Mouse (Mus musculus): ENCODE data around the gene Kif1b. TPM values are rescaled to one million over a fixed set of nuclear protein-coding genes. Genes with fewer than 3 reads are reported as not detected.

Gene Kif1b
- total and polyA plus RNA-seq, 3 experiments = 8.8 to 20.2 (median 16.3) TPM

DNA sequence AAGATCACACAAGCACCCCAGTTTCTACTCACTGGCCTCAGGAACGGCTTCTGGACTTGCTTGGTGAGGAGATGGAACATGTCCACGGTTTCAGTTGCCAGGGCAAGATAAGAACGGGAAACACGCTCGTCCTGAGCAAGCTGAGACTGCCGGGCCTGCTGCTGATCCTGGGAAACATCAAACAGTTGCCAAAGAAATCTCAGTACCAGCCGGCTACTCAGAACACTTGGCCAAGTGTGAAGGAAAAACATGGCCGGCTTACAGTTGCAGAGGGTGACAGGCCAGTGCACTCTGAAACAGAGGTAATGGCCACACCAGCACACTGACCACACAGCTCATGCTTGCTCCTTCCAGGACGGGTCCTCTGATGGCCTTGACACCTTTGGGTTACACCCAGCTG, 29.9 kb upstream of the Kif1b start:
- Histone ChIP-seq H3K36me3 (ENCODE audit: control insufficient read depth in 1 of 2, insufficient read depth in 2 of 2, low read length in 2 of 2) (peaks cover 4 to 8% of the 10 kb centered on the region in 2 experiments), H3K79me2 (ENCODE audit: control insufficient read depth, insufficient read depth, low read length, poor library complexity) (no peaks in the 10 kb centered on the region), H3K27ac (ENCODE audit: control insufficient read depth, low read depth, low read length) (no peak overlapping the region), H3K9me3 (replicated peaks; ENCODE audit: insufficient read depth, low read length) (no peaks in the 10 kb centered on the region), H3K9ac (ENCODE audit: control insufficient read depth, low read depth, low read length, poor library complexity, severe bottlenecking) (no peak overlapping the region), H3K4me1 (ENCODE audit: control insufficient read depth in 1 of 2, insufficient read depth in 2 of 2, low read length in 2 of 2) (peaks cover 8 to 11% of the 10 kb centered on the region in 2 experiments), H3K4me3 (ENCODE audit: control insufficient read depth in 1 of 2, insufficient read depth in 1 of 2, low read depth in 2 of 2, low read length in 2 of 2) (no peak overlapping the region), H3K27me3 (ENCODE audit: control insufficient read depth in 1 of 2, insufficient read depth in 2 of 2, low read length in 2 of 2) (no peaks in the 10 kb centered on the region)
- TF ChIP-seq TAL1 (IDR thresholded peaks at IDR 0.05; ENCODE audit: low read length) (no peak), MXI1 (IDR thresholded peaks at IDR 0.05; ENCODE audit: low read depth, low read length) (no peak)
- DNase-seq (ENCODE audit: low read depth, low spot score) = no peak

DNA sequence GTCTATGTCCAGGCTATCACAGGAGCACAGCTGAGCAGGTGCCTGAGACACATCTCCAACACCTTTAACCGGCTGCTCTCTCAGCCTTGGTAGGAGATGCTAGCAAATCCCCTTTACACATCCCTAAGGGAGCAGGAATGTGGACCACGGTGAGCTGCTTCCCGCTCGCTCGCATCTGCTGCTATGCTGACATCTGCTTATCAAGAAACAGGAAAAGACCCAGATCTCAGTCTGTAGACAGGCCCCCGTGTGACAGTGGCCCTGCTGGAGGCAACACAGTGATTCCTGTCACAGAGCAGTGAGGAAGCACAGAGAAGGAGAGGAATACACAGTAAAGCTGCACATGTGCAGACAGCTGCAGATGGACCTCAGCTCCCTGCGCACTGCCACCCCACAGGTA, 28.8 kb upstream of the Kif1b start:
- TF ChIP-seq BHLHE40 (IDR thresholded peaks at IDR 0.05; ENCODE audit: borderline replicate concordance, low read depth, low read length) (no peak), ZKSCAN1 (IDR thresholded peaks at IDR 0.05; ENCODE audit: low read depth, low read length) (no peak), MYB (IDR thresholded peaks at IDR 0.05; ENCODE audit: low read depth, low read length) (no peak), CTCF (IDR thresholded peaks at IDR 0.05 in 2 of 3, conservative IDR thresholded peaks at IDR 0.05 in 1 of 3; ENCODE audit: control insufficient read depth in 1 of 3, insufficient read depth in 1 of 3, low read depth in 2 of 3, low read length in 3 of 3, poor library complexity in 1 of 3, severe bottlenecking in 1 of 3) (no peak), KAT2A (conservative IDR thresholded peaks at IDR 0.05; ENCODE audit: low read depth, low read length) (no peak), CHD2 (IDR thresholded peaks at IDR 0.05; ENCODE audit: low read length) (no peak), JUND (IDR thresholded peaks at IDR 0.05; ENCODE audit: low read depth, low read length) (no peak), MAX (IDR thresholded peaks at IDR 0.05; ENCODE audit: low read length) (no peak), MAFK (IDR thresholded peaks at IDR 0.05; ENCODE audit: borderline replicate concordance, low read depth, low read length) (no peak), ZNF384 (IDR thresholded peaks at IDR 0.05; ENCODE audit: low read depth, low read length) (no peak), UBTF (IDR thresholded peaks at IDR 0.05; ENCODE audit: borderline replicate concordance, insufficient read depth, low read depth, low read length) (no peak)
- H3K36me3 ChIP-seq (ENCODE audit: control insufficient read depth in 1 of 2, insufficient read depth in 2 of 2, low read length in 2 of 2) = peaks cover 2 to 8% of the 10 kb centered on the region in 2 experiments

DNA sequence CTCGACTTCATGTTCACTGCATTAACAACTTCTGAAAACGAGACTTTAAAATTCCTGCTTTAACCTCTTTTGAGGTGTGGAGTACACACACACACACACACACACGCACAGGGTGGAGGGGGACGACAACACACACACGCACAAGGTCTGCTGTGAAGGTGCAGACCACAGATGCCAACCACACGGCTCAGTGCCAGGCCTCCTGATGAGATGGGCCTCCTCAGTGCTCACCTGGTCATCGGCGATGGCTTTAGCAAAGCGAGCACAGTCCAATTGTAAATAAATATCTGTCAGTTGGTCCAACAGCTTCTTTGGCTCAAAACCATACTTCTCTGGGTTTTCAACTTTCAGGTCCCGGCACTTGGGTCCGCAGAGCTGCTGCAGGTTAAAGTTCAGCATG, 27.4 kb upstream of the Kif1b start:
- H3K36me3 ChIP-seq (ENCODE audit: control insufficient read depth in 1 of 2, insufficient read depth in 2 of 2, low read length in 2 of 2) = peaks cover 2 to 3% of the 10 kb centered on the region in 2 experiments

More for the DNA sequence above, 28.8 kb upstream of the Kif1b start:
- no peak for DNase-seq (ENCODE audit: low read depth, low spot score)
- Histone ChIP-seq H3K9me3 (replicated peaks; ENCODE audit: insufficient read depth, low read length) (no peaks in the 10 kb centered on the region), H3K9ac (ENCODE audit: control insufficient read depth, low read depth, low read length, poor library complexity, severe bottlenecking) (no peak overlapping the region), H3K4me1 (ENCODE audit: control insufficient read depth in 1 of 2, insufficient read depth in 2 of 2, low read length in 2 of 2) (peaks cover 8 to 11% of the 10 kb centered on the region in 2 experiments), H3K4me3 (ENCODE audit: control insufficient read depth in 1 of 2, insufficient read depth in 1 of 2, low read depth in 2 of 2, low read length in 2 of 2) (no peak overlapping the region), H3K27ac (ENCODE audit: control insufficient read depth, low read depth, low read length) (no peak overlapping the region), H3K79me2 (ENCODE audit: control insufficient read depth, insufficient read depth, low read length, poor library complexity) (no peaks in the 10 kb centered on the region), H3K27me3 (ENCODE audit: control insufficient read depth in 1 of 2, insufficient read depth in 2 of 2, low read length in 2 of 2) (no peaks in the 10 kb centered on the region)

More for the DNA sequence above, 27.4 kb upstream of the Kif1b start:
- H3K4me1 ChIP-seq (ENCODE audit: control insufficient read depth in 1 of 2, insufficient read depth in 2 of 2, low read length in 2 of 2) = peaks cover 0 to 3% of the 10 kb centered on the region in 2 experiments; a peak in 3 of 4 replicates
- H3K27me3 ChIP-seq (ENCODE audit: control insufficient read depth in 1 of 2, insufficient read depth in 2 of 2, low read length in 2 of 2) = no peaks in the 10 kb centered on the region
- no peak overlapping the region for H3K27ac ChIP-seq (ENCODE audit: control insufficient read depth, low read depth, low read length)
- H3K9me3 ChIP-seq (replicated peaks; ENCODE audit: insufficient read depth, low read length) = no peaks in the 10 kb centered on the region
- H3K4me3 ChIP-seq (ENCODE audit: control insufficient read depth in 1 of 2, insufficient read depth in 1 of 2, low read depth in 2 of 2, low read length in 2 of 2) = no peak overlapping the region
- no peaks in the 10 kb centered on the region for H3K79me2 ChIP-seq (ENCODE audit: control insufficient read depth, insufficient read depth, low read length, poor library complexity)
- no peak for DNase-seq (ENCODE audit: low read depth, low spot score)
- no peak for TF ChIP-seq NELFE (IDR thresholded peaks at IDR 0.05; ENCODE audit: low read depth, low read length)
- no peak for TF ChIP-seq USF2 (IDR thresholded peaks at IDR 0.05; ENCODE audit: borderline replicate concordance in 1 of 2, insufficient read depth in 1 of 2, low read depth in 1 of 2, low read length in 2 of 2)
- TF ChIP-seq SMC3 (IDR thresholded peaks at IDR 0.05; ENCODE audit: low read depth, low read length) = no peak
- TF ChIP-seq UBTF (IDR thresholded peaks at IDR 0.05; ENCODE audit: borderline replicate concordance, insufficient read depth, low read depth, low read length) = no peak
- TF ChIP-seq GATA1 (IDR thresholded peaks at IDR 0.05; ENCODE audit: low read depth, low read length) = no peak
- no peak for TF ChIP-seq ZC3H11A (IDR thresholded peaks at IDR 0.05; ENCODE audit: low read depth, low read length)
- no peak for TF ChIP-seq CHD2 (IDR thresholded peaks at IDR 0.05; ENCODE audit: low read length)
- no peak for TF ChIP-seq GABPA (IDR thresholded peaks at IDR 0.05; ENCODE audit: low read depth, low read length)
- TF ChIP-seq MYB (IDR thresholded peaks at IDR 0.05; ENCODE audit: low read depth, low read length) = no peak
- no peak for TF ChIP-seq E2F4 (IDR thresholded peaks at IDR 0.05; ENCODE audit: borderline replicate concordance, low read depth, low read length)
- TF ChIP-seq JUND (IDR thresholded peaks at IDR 0.05; ENCODE audit: low read depth, low read length) = no peak
- no peak for TF ChIP-seq TAL1 (IDR thresholded peaks at IDR 0.05; ENCODE audit: low read length)
- no peak for TF ChIP-seq SIN3A (IDR thresholded peaks at IDR 0.05; ENCODE audit: low read length)
- no peak overlapping the region for H3K9ac ChIP-seq (ENCODE audit: control insufficient read depth, low read depth, low read length, poor library complexity, severe bottlenecking)
